Mouse (Mus musculus): Measurements from ENCODE around the gene Lrp1. TPM values are rescaled to one million over a fixed set of nuclear protein-coding genes. Genes with fewer than 3 reads are reported as not detected.

Lrp1 gene
- polyA plus RNA-seq, 1 experiment from 2014 or later = 23.2 TPM

GRCm38 (mm10) chr10:127572281-127572680 is 48.7 kb downstream of the Lrp1 start:
- H3K27me3 ChIP-seq = no peaks in the 10 kb centered on the region
- no peak for ATAC-seq (ENCODE audit: insufficient read depth)
- H3K9me3 ChIP-seq (replicated peaks) = no peaks in the 10 kb centered on the region
- peaks cover 28% of the 10 kb centered on the region for H3K4me1 ChIP-seq (replicated peaks)
- H3K4me3 ChIP-seq (replicated peaks) = no peak overlapping the region
- no peak overlapping the region for H3K9ac ChIP-seq
- H3K27ac ChIP-seq (replicated peaks) = no peak overlapping the region
- H3K36me3 ChIP-seq (replicated peaks) = peaks cover 64% of the 10 kb centered on the region
- no peak overlapping the region for H3K4me2 ChIP-seq
- WGBS (ENCODE audit: insufficient replicate concordance) = 73% methylated on average over 5 of the region's 5 CpGs

GRCm38 (mm10) chr10:127570937-127571641 is 49.9 kb downstream of the Lrp1 start:
- H3K9ac ChIP-seq = no peak overlapping the region
- peaks cover 28% of the 10 kb centered on the region for H3K4me1 ChIP-seq (replicated peaks)
- H3K9me3 ChIP-seq (replicated peaks) = no peaks in the 10 kb centered on the region
- H3K27me3 ChIP-seq = peaks cover 3% of the 10 kb centered on the region; the same call in 1 of the 2 replicates
- H3K4me3 ChIP-seq (replicated peaks) = no peak overlapping the region
- ATAC-seq (ENCODE audit: insufficient read depth) = no peak
- 62% methylated on average over 17 of the region's 17 CpGs for whole genome bisulfite sequencing (ENCODE audit: insufficient replicate concordance)
- H3K27ac ChIP-seq (replicated peaks) = peak overlapping the region; percentile 64
- peaks cover 63% of the 10 kb centered on the region for H3K36me3 ChIP-seq (replicated peaks)
- peak overlapping the region; percentile 29 for H3K4me2 ChIP-seq

- Histone ChIP-seq H3K27me3 (peaks cover 7% of the 10 kb centered on the region; the same call in 1 of the 2 replicates), H3K9me3 (replicated peaks) (no peaks in the 10 kb centered on the region), H3K4me1 (replicated peaks) (peaks cover 28% of the 10 kb centered on the region), H3K4me2 (peak overlapping the region; percentile 29), H3K4me3 (replicated peaks) (no peak overlapping the region), H3K36me3 (replicated peaks) (peaks cover 62% of the 10 kb centered on the region), H3K9ac (no peak overlapping the region), H3K27ac (replicated peaks) (peak overlapping the region; percentile 57)
- peak; percentile 82 for ATAC-seq (ENCODE audit: insufficient read depth)
- WGBS (ENCODE audit: insufficient replicate concordance) = 14% methylated on average over 6 of the region's 6 CpGs
Measured at GRCm38 (mm10) chr10:127570384-127570783, 50.6 kb downstream of the Lrp1 start.

GRCm38 (mm10) chr10:127569450-127569849 is 51.5 kb downstream of the Lrp1 start:
- Histone ChIP-seq H3K27me3 (peaks cover 7% of the 10 kb centered on the region; the same call in 1 of the 2 replicates), H3K36me3 (replicated peaks) (peaks cover 56% of the 10 kb centered on the region), H3K9me3 (replicated peaks) (no peaks in the 10 kb centered on the region), H3K9ac (no peak overlapping the region), H3K27ac (replicated peaks) (0 out of 2 replicates have a peak overlapping the region, but pooled peaks have one; percentile 57), H3K4me1 (replicated peaks) (peaks cover 28% of the 10 kb centered on the region), H3K4me3 (replicated peaks) (no peak overlapping the region), H3K4me2 (no peak overlapping the region)
- WGBS (ENCODE audit: insufficient replicate concordance) = 12% methylated on average over 3 of the region's 3 CpGs
- ATAC-seq (ENCODE audit: insufficient read depth) = no peak

- Histone ChIP-seq H3K9ac (no peak overlapping the region), H3K4me3 (replicated peaks) (no peak overlapping the region), H3K9me3 (replicated peaks) (no peaks in the 10 kb centered on the region), H3K27me3 (peaks cover 7% of the 10 kb centered on the region; the same call in 1 of the 2 replicates), H3K27ac (replicated peaks) (no peak overlapping the region), H3K36me3 (replicated peaks) (peaks cover 40% of the 10 kb centered on the region), H3K4me1 (replicated peaks) (peaks cover 26% of the 10 kb centered on the region), H3K4me2 (no peak overlapping the region)
- ATAC-seq (ENCODE audit: insufficient read depth) = no peak
- WGBS (ENCODE audit: insufficient replicate concordance) = 81% methylated on average over 28 of the region's 28 CpGs
Measured at GRCm38 (mm10) chr10:127566553-127567326, 54.2 kb downstream of the Lrp1 start.

GRCm38 (mm10) chr10:127564301-127564700 is 56.6 kb downstream of the Lrp1 start:
- no peak overlapping the region for H3K27ac ChIP-seq (replicated peaks)
- peaks cover 54% of the 10 kb centered on the region for H3K36me3 ChIP-seq (replicated peaks)
- H3K4me1 ChIP-seq (replicated peaks) = 0 out of 2 replicates have a peak, but pooled peaks cover 2% of the 10 kb centered on the region
- ATAC-seq (ENCODE audit: insufficient read depth) = no peak
- peaks cover 7% of the 10 kb centered on the region; the same call in 1 of the 2 replicates for H3K27me3 ChIP-seq
- WGBS (ENCODE audit: insufficient replicate concordance) = 35% methylated on average over 13 of the region's 13 CpGs
- no peak overlapping the region for H3K4me3 ChIP-seq (replicated peaks)
- no peaks in the 10 kb centered on the region for H3K9me3 ChIP-seq (replicated peaks)
- no peak overlapping the region for H3K4me2 ChIP-seq
- H3K9ac ChIP-seq = no peak overlapping the region

- Histone ChIP-seq H3K9ac (no peak overlapping the region), H3K9me3 (replicated peaks) (no peaks in the 10 kb centered on the region), H3K27ac (replicated peaks) (no peak overlapping the region), H3K4me3 (replicated peaks) (no peak overlapping the region), H3K27me3 (peaks cover 7% of the 10 kb centered on the region; the same call in 1 of the 2 replicates), H3K36me3 (replicated peaks) (peaks cover 54% of the 10 kb centered on the region), H3K4me1 (replicated peaks) (no peaks in the 10 kb centered on the region), H3K4me2 (no peak overlapping the region)
- ATAC-seq (ENCODE audit: insufficient read depth) = no peak
- WGBS (ENCODE audit: insufficient replicate concordance) = 27% methylated on average over 8 of the region's 8 CpGs
Measured at GRCm38 (mm10) chr10:127563840-127564239, 57.1 kb downstream of the Lrp1 start.

GRCm38 (mm10) chr10:127561145-127561544 is 59.8 kb downstream of the Lrp1 start:
- Histone ChIP-seq H3K4me1 (replicated peaks) (no peaks in the 10 kb centered on the region), H3K27ac (replicated peaks) (no peak overlapping the region), H3K9ac (no peak overlapping the region), H3K4me2 (no peak overlapping the region), H3K4me3 (replicated peaks) (no peak overlapping the region), H3K27me3 (peaks cover 4% of the 10 kb centered on the region; the same call in 1 of the 2 replicates), H3K9me3 (replicated peaks) (no peaks in the 10 kb centered on the region), H3K36me3 (replicated peaks) (peaks cover 64% of the 10 kb centered on the region)
- ATAC-seq (ENCODE audit: insufficient read depth) = no peak

GRCm38 (mm10) chr10:127557397-127557796 is 63.6 kb downstream of the Lrp1 start:
- no peak overlapping the region for H3K9ac ChIP-seq
- 76% methylated on average over 13 of the region's 13 CpGs for WGBS (ENCODE audit: insufficient replicate concordance)
- H3K36me3 ChIP-seq (replicated peaks) = peaks cover 84% of the 10 kb centered on the region
- H3K9me3 ChIP-seq (replicated peaks) = no peaks in the 10 kb centered on the region
- H3K4me3 ChIP-seq (replicated peaks) = no peak overlapping the region
- no peaks in the 10 kb centered on the region for H3K4me1 ChIP-seq (replicated peaks)
- ATAC-seq (ENCODE audit: insufficient read depth) = no peak
- H3K4me2 ChIP-seq = no peak overlapping the region
- no peak overlapping the region for H3K27ac ChIP-seq (replicated peaks)
- H3K27me3 ChIP-seq = no peaks in the 10 kb centered on the region

GRCm38 (mm10) chr10:127555703-127556102 is 65.2 kb downstream of the Lrp1 start:
- Histone ChIP-seq H3K4me1 (replicated peaks) (no peaks in the 10 kb centered on the region), H3K4me2 (no peak overlapping the region), H3K27me3 (no peaks in the 10 kb centered on the region), H3K4me3 (replicated peaks) (no peak overlapping the region), H3K9me3 (replicated peaks) (no peaks in the 10 kb centered on the region), H3K27ac (replicated peaks) (no peak overlapping the region), H3K9ac (no peak overlapping the region), H3K36me3 (replicated peaks) (peaks cover 89% of the 10 kb centered on the region)
- no peak for ATAC-seq (ENCODE audit: insufficient read depth)
- WGBS (ENCODE audit: insufficient replicate concordance) = 70% methylated on average over 18 of the region's 18 CpGs

GRCm38 (mm10) chr10:127549892-127550291 is 71.1 kb downstream of the Lrp1 start:
- no peak overlapping the region for H3K4me2 ChIP-seq
- ATAC-seq (ENCODE audit: insufficient read depth) = no peak
- H3K27ac ChIP-seq (replicated peaks) = no peak overlapping the region
- H3K4me3 ChIP-seq (replicated peaks) = no peak overlapping the region
- H3K27me3 ChIP-seq = no peaks in the 10 kb centered on the region
- H3K9ac ChIP-seq = no peak overlapping the region
- H3K36me3 ChIP-seq (replicated peaks) = peaks cover 78% of the 10 kb centered on the region
- 80% methylated on average over 17 of the region's 17 CpGs for WGBS (ENCODE audit: insufficient replicate concordance)
- no peaks in the 10 kb centered on the region for H3K9me3 ChIP-seq (replicated peaks)
- no peaks in the 10 kb centered on the region for H3K4me1 ChIP-seq (replicated peaks)

All from liver, embryonic 15.5 days (tissue).